Mouse (Mus musculus): Measurements from ENCODE around the gene Ppm1j.
"Not testable (repeated sequence)": the region's sequence is repeated elsewhere in the genome, so short reads cannot be mapped to it uniquely, and the experiment has no call there.

The Ppm1j gene

DNA sequence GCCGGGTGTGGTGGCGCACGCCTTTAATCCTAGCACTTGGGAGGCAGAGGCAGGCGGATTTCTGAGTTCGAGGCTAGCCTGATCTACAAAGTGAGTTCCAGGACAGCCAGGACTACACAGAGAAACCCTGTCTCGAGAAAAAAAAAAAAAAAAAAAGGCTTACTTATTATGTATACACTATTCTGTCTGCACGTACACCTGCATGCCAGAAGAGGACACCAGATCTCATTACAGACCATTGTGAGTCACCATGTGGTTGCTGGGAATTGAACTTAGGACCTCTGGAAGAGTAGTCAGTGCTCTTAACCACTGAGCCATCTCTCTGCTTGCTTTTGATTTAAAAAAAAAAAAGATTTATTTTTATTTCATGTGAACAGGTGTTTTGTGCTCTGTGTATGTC, 32.4 kb downstream of the Ppm1j start:
- not testable (repeated sequence) for DNase-seq (ENCODE audit: low spot score)

DNA sequence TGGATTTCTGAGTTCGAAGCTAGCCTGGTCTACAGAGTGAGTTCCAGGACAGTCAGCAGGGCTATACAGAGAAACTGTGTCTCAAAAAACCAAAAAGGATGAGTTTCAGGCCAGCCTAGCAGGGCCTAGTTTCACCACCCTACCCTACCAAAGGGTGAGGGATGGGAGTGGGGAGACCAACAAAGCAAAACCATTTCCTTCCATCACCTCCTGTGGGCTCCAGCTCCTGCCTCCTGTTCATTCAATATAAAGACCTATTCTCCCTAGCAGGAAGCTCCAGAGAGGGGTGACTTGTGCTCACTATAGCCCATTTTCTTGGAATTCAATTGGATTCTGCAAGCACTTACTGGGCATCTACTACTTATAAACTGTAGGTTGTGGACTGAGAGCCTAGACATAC, 33.9 kb downstream of the Ppm1j start:
- no peak for DNase-seq (ENCODE audit: low spot score)

DNA sequence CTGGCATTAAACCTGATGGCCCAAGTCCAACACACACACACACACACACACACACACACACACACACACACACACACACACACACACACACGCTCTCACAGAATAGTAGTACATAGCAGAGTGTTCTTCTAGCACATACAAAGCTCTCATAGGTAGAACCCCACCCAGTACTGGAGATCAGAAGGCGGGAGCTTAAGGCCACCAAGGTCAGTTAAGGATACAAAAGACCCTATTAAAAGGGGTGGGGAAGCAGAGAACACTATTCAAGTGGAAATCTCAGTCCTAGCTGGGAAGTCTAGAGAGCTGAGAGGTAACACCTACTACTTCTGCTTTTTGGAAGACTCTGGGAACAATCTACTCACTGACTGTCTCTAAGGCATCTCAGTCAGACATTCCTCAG, 34.5 kb downstream of the Ppm1j start:
- no peak for DNase-seq (ENCODE audit: low spot score)

DNA sequence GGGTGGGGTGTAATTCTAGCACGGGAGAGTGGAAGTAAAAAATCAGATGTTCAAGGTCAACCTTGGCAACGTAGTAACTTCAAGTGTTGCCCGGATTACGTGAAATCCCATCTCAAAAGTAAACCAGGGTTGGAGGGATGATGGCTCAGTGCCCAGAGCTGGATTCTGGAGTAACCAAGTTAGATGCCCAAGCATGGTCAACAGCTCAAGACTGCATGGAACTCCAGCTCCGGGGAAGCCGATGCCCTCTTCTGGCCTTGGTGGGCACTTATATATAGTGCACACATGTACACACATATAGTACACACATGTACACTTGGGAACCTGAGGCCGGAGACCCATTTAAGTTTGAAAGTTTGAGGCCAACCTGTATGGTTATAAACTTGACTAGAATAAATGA, 35.3 kb downstream of the Ppm1j start:
- DNase-seq (ENCODE audit: low spot score), result no peak

DNA sequence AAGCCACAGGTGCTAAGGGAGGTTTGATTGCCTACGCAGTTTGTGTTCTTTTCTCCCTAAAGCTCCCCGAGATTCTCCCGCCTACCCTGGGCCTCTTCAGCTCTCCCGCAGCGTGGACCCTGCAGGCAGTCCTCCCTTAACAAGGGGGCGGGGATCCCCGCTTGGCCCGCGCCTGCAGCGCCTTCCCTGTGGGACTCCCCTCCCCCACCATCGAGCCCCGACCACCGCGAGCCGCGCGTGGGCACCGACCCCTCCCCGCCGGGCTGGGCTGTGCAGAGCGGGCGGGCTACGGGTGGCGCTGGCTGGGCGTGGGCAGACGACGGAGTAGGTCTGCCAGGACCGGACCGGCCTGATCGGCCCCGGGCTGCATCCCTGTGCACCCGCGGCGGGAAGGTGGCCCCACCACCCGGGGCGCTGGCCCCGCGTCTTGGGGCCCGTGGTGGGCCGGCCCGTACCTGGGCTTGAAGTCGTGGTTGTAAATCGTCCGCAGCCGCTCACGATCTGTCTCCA, 36.7 kb downstream of the Ppm1j start:
- DNase-seq (ENCODE audit: low spot score), result peak; percentile 71

DNA sequence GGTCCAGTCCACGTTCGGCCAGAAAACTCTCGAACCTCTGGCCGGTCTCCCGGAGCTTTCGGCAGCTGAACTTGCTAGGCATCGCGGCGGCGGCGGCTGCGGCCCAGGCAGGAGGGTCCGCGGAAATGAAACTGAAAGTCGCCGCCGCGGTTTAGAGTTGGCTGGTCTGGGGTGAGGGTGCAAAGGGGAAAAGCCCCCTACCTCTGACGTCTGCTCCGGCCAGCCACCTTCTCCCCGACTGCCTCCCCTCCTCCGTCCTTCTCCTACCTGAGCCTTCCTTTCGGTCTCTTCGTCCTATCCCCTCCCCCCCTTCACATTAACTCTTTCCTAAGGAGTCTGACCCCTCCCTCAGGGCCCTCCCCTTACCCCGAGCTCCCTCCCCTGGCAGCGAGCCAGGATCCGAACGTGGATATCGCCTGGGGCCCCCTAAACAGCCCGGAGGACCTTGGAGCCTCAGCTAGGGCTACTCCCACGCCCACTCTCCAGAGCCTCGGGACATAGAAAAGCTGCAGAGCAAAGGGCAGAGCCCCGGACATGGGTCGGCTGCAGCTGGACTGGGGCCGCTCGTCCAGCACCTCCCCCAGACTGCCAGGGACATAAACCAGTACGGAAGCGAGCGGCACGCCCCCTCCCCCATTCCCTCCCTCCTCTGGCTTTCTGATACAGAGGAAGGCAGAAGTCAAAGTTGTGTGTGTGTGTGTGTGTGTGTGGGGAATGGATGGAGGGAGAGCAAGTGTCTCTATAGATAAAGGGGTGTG, 37.3 kb downstream of the Ppm1j start, which contains the start of gene Mov10:
Mov10 (minus strand) TSS at position 573 of the 758 bp plus-strand sequence.
- peak; percentile 96 for DNase-seq (ENCODE audit: low spot score)

DNA sequence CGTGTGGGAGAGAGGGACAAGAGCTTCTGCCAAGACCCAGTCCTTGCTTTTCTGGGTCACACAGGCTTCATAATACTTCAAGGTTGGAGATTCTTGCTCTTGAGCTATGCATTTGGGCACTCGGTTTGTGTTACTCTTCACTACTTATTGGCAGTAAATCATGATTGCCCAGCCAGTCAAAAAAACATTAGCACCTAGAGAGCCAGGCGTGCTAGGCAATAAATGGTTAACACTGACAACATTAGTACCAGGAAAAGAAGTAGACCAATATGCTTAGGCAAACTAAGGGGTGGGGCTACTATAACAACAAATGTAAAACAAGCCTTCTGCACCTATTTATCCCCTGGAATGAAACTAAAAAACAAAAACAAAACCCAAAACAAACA, 37.9 kb downstream of the Ppm1j start:
- no peak for DNase-seq (ENCODE audit: low spot score)

DNA sequence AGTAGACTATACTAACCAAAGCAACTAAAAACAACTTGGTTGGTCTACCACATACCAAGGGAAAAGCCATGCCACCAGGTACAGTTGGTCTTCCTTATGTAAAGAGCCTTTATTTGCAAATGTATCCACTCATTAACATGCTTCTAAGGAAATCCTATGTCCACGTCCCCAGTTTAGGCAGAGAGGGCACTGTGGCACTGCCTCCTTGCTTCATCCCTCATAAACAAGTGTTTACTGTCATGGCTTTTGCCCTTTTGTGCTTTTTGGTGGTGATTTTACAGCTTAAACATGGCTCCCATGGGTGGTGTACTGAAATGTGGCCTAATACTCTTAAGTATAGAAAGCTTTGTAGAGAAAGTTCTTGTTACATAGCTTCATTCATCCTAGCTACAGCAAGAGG, 39.6 kb downstream of the Ppm1j start:
- no peak for DNase-seq (ENCODE audit: low spot score)

DNA sequence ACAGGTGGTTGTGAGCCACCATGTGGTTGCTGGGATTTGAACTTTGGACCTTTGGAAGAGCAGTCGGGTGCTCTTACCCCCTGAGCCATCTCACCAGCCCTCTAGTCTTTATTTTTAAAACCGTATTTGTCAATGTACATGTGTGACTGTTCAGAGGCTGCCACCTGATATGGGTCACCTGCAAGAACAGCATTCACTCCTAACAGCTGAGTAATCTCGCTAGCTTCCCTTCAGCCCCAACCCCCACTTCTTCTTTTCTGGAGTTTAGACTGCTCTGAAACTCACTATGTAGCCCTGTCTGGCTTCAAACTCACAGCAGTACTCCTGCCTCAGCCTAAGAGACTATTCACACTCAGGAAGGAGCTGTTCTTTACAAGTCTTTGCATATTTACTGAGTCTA, 41.6 kb downstream of the Ppm1j start:
- peak; percentile 18 for DNase-seq (ENCODE audit: low spot score)
